ENCODE assay signal across 12 mouse cellular contexts in genomic region chr16:41692435-41692834, GRCm38 (mm10).
DNase-seq lines count a peak whose midpoint lies in the region; ATAC-seq lines count a peak whose summit lies in the region.
"Had no signal": no experiment of that assay in that cellular context is flagged by ENCODE, and none has a peak within 500 bp of the region (broad histone marks: within the 10 kb centered on the region; RNA-seq: fewer than 3 reads in every experiment).

No protein-coding gene starts in this region.

- no peaks in the 10 kb centered on the region for H3K4me1 ChIP-seq in forebrain, embryonic 16.5 days (replicated peaks; ENCODE audit: control insufficient read depth, insufficient read depth, low read length)
- H3K4me1 ChIP-seq: limb, embryonic 12.5 days had no signal

- no peaks in the 10 kb centered on the region for H3K36me3 ChIP-seq in forebrain, embryonic 16.5 days (ENCODE audit: control insufficient read depth, insufficient read depth)
- H3K36me3 ChIP-seq: limb, embryonic 12.5 days had no signal

- no peak overlapping the region for H3K4me3 ChIP-seq in forebrain, embryonic 16.5 days (replicated peaks; ENCODE audit: low read length)
- H3K4me3 ChIP-seq: limb, embryonic 12.5 days had no signal

- no peaks in the 10 kb centered on the region for H3K9me3 ChIP-seq in forebrain, embryonic 16.5 days (ENCODE audit: control insufficient read depth, low read length)
- H3K9me3 ChIP-seq: limb, embryonic 12.5 days had no signal

- no peaks in the 10 kb centered on the region for H3K27me3 ChIP-seq in forebrain, embryonic 16.5 days (replicated peaks; ENCODE audit: control insufficient read depth, insufficient read depth, low read length)
- H3K27me3 ChIP-seq: limb, embryonic 12.5 days had no signal

- H3K4me2 ChIP-seq in forebrain, embryonic 16.5 days (ENCODE audit: low read length): no peak overlapping the region
- H3K4me2 ChIP-seq: limb, embryonic 12.5 days had no signal

- H3K9ac ChIP-seq in forebrain, embryonic 16.5 days (replicated peaks; ENCODE audit: low read depth, low read length): no peak overlapping the region
- H3K9ac ChIP-seq: limb, embryonic 12.5 days had no signal

- H3K27ac ChIP-seq in forebrain, embryonic 16.5 days (ENCODE audit: low read length): no peak overlapping the region
- H3K27ac ChIP-seq: limb, embryonic 12.5 days had no signal

- peak; percentile 40; the same call in 1 of the 2 replicates for ATAC-seq in granulocyte monocyte progenitor cell, adult 5-6 weeks (replicated peaks; ENCODE audit: poor library complexity, severe bottlenecking)
- no peak for ATAC-seq in forebrain, embryonic 16.5 days
- no peak for ATAC-seq in frontal cortex, adult (ENCODE audit: low TSS enrichment)
- ATAC-seq: inflammation-experienced regulatory T-cells, adult 6 months had no signal

- DNase-seq in cerebellum, postnatal 10 days: peak; percentile 41 to 57
- no peak for DNase-seq in cerebellum, adult 8-10 months
- DNase-seq in layer of hippocampus, adult 11-12 months (ENCODE audit: low spot score): peak; percentile 17
- no peak for DNase-seq in layer of hippocampus, adult 8-10 months (ENCODE audit: low spot score in 2 of 2)
- DNase-seq in MEL-GATA-1-ER (ENCODE audit: extremely low read depth, low read depth): peak; percentile 20
- DNase-seq: cerebellum, adult 11 months; gastrocnemius, postnatal 10 days had no signal

Comparison
In these comparisons a context has a peak if more than half of its experiments do, and no peak if none do; other contexts are left out.
1. DNase-seq: peak in cerebellum, postnatal 10 days (2 of 2), layer of hippocampus, adult 11-12 months (single experiment) and MEL-GATA-1-ER (single experiment); none in cerebellum, adult 8-10 months (single experiment) and layer of hippocampus, adult 8-10 months (0 of 2).